Mouse (Mus musculus): ENCODE measurements around the gene Dgkd. TPM values are rescaled to one million over a fixed set of nuclear protein-coding genes. Genes with fewer than 3 reads are reported as not detected.

Gene Dgkd
- polyA plus RNA-seq, 2 experiments = 8.0 to 8.1 TPM

DNA sequence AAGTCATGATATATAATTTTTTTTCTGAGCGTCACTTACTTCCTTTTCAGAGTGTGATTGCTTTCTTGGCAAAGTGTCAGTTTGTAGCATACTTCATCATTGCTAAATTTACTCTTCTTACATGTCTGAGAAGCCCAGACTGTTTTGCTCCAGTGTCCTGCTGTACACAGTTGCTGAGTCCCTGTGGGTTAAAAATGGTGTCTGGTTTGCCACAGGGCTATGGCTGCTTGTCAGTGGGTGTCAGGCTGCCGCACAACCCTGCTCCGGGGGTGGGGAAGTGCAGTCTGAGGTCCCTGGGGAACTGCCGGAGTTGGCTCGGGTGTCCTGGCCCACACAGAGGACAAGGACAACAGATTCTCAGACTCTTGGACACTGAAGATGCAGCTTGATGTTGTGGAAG is 80.0 kb downstream of the Dgkd start:
- peaks cover 4% of the 10 kb centered on the region; the same call in 1 of the 2 replicates for H3K36me3 ChIP-seq (replicated peaks; ENCODE audit: control insufficient read depth, insufficient read depth, low read depth)
- no peak for DNase-seq (ENCODE audit: low read depth in 3 of 3, low spot score in 3 of 3)
- H3K27ac ChIP-seq = no peak overlapping the region

DNA sequence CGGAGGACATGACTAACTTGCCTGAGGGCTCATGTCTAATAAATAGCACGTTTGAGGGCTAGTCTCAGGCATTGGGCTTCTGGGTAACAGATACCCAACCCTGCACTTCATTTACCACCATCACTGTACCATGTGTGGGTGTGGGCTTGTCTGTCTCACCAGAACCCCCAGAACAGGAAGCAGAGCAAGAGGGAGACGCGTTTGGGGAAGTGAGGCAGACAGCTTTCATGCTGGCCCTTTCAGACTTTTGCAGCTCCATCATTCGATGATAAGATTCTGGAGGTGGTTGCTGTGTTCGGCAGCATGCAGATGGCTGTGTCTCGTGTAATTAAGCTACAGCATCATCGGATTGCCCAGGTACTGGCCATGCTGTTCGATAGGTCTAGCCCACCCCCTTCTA is 82.0 kb downstream of the Dgkd start:
- H3K4me3 ChIP-seq (ENCODE audit: insufficient read depth in 1 of 2, low read depth in 2 of 2, low read length in 2 of 2) = no peak overlapping the region
- peaks cover 8% of the 10 kb centered on the region; the same call in 1 of the 2 replicates for H3K36me3 ChIP-seq (replicated peaks; ENCODE audit: control insufficient read depth, insufficient read depth, low read depth)
- H3K4me1 ChIP-seq (replicated peaks; ENCODE audit: control insufficient read depth in 2 of 2, insufficient read depth in 2 of 2, low read length in 1 of 2) = no peaks in the 10 kb centered on the region; a peak in 1 of 4 replicates
- 46% methylated on average over 9 of the region's 9 CpGs for WGBS (ENCODE audit: insufficient replicate concordance)
- no peaks in the 10 kb centered on the region for H3K27me3 ChIP-seq (ENCODE audit: control insufficient read depth, insufficient read depth, low read length)
- H3K9me3 ChIP-seq (ENCODE audit: control insufficient read depth, low read length) = no peaks in the 10 kb centered on the region
- H3K9ac ChIP-seq (replicated peaks) = no peak overlapping the region; the same call in 1 of the 2 replicates
- no peak for TF ChIP-seq EP300 (IDR thresholded peaks at IDR 0.05; ENCODE audit: low read depth)
- TF ChIP-seq CTCF (IDR thresholded peaks at IDR 0.05; ENCODE audit: low read depth) = no peak
- H3K27ac ChIP-seq = no peak overlapping the region
- no peak for DNase-seq (ENCODE audit: low read depth in 3 of 3, low spot score in 3 of 3)
- no peak for ATAC-seq (ENCODE audit: insufficient read depth)
- no peak overlapping the region for H3K4me2 ChIP-seq (ENCODE audit: low read depth)

More for the DNA sequence above, 80.0 kb downstream of the Dgkd start:
- Histone ChIP-seq H3K9ac (replicated peaks) (no peak overlapping the region), H3K4me3 (ENCODE audit: insufficient read depth in 1 of 2, low read depth in 2 of 2, low read length in 2 of 2) (no peak overlapping the region), H3K4me2 (ENCODE audit: low read depth) (no peak overlapping the region), H3K9me3 (ENCODE audit: control insufficient read depth, low read length) (no peaks in the 10 kb centered on the region), H3K4me1 (replicated peaks; ENCODE audit: control insufficient read depth in 2 of 2, insufficient read depth in 2 of 2, low read length in 1 of 2) (no peaks in the 10 kb centered on the region; a peak in 1 of 4 replicates), H3K27me3 (ENCODE audit: control insufficient read depth, insufficient read depth, low read length) (no peaks in the 10 kb centered on the region)
- ATAC-seq (ENCODE audit: insufficient read depth) = no peak
- TF ChIP-seq CTCF (IDR thresholded peaks at IDR 0.05; ENCODE audit: low read depth) (no peak), EP300 (IDR thresholded peaks at IDR 0.05; ENCODE audit: low read depth) (no peak)
- 70% methylated on average over 5 of the region's 5 CpGs for WGBS (ENCODE audit: insufficient replicate concordance)

DNA sequence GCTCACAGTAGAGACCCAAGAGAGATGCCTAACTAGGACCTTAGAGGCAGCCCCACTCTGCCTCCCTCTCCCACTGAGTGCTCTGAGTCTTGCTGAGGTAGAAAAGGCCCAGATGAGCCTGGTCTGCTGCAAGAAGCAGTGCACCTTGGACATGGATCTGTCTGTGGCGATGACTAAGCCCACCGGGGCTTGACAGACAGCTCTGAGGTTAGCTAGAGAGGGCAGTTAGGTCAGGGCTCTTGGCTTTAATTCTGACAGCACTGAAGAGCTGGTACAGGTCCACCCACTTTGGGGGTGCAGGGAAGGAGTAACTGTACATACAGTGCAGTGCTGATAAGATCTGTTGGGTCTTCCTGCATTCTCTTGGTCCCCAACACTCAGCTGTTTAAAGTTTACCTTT is 82.5 kb downstream of the Dgkd start:
- Histone ChIP-seq H3K4me2 (ENCODE audit: low read depth) (no peak overlapping the region), H3K27me3 (ENCODE audit: control insufficient read depth, insufficient read depth, low read length) (no peaks in the 10 kb centered on the region), H3K27ac (no peak overlapping the region), H3K9me3 (ENCODE audit: control insufficient read depth, low read length) (no peaks in the 10 kb centered on the region), H3K9ac (replicated peaks) (no peak overlapping the region; the same call in 1 of the 2 replicates), H3K36me3 (replicated peaks; ENCODE audit: control insufficient read depth, insufficient read depth, low read depth) (peaks cover 8% of the 10 kb centered on the region), H3K4me3 (ENCODE audit: insufficient read depth in 1 of 2, low read depth in 2 of 2, low read length in 2 of 2) (no peak overlapping the region), H3K4me1 (replicated peaks; ENCODE audit: control insufficient read depth in 2 of 2, insufficient read depth in 2 of 2, low read length in 1 of 2) (no peaks in the 10 kb centered on the region; a peak in 1 of 4 replicates)
- 41% methylated on average over 2 of the region's 2 CpGs for WGBS (ENCODE audit: insufficient replicate concordance)
- TF ChIP-seq CTCF (IDR thresholded peaks at IDR 0.05; ENCODE audit: low read depth) (no peak), EP300 (IDR thresholded peaks at IDR 0.05; ENCODE audit: low read depth) (no peak)
- DNase-seq (ENCODE audit: low read depth in 3 of 3, low spot score in 3 of 3) (no peak), ATAC-seq (ENCODE audit: insufficient read depth) (no peak)

DNA sequence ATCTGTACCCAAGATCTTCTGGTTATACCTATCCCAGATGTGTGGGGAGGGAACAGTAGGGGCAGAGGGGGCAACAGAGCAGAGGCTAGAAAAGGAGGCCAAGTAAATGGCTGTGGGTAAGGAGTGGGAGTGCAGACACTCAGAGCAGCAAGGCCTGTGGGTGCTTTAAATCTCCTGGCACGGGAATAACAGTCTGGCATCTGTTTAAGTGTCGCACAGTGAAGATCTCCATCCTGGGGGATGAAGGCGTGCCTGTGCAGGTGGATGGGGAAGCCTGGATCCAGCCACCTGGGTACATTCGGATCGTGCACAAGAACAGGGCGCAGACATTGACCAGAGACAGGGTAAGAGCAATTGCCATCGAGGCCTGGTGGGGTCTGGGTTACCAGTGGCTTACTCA is 83.0 kb downstream of the Dgkd start:
- Histone ChIP-seq H3K27me3 (ENCODE audit: control insufficient read depth, insufficient read depth, low read length) (no peaks in the 10 kb centered on the region), H3K4me1 (replicated peaks; ENCODE audit: control insufficient read depth in 2 of 2, insufficient read depth in 2 of 2, low read length in 1 of 2) (no peaks in the 10 kb centered on the region; a peak in 1 of 4 replicates), H3K4me3 (ENCODE audit: insufficient read depth in 1 of 2, low read depth in 2 of 2, low read length in 2 of 2) (no peak overlapping the region), H3K27ac (no peak overlapping the region), H3K9ac (replicated peaks) (no peak overlapping the region), H3K4me2 (ENCODE audit: low read depth) (no peak overlapping the region), H3K36me3 (replicated peaks; ENCODE audit: control insufficient read depth, insufficient read depth, low read depth) (peaks cover 13% of the 10 kb centered on the region), H3K9me3 (ENCODE audit: control insufficient read depth, low read length) (no peaks in the 10 kb centered on the region)
- TF ChIP-seq EP300 (IDR thresholded peaks at IDR 0.05; ENCODE audit: low read depth) = no peak
- no peak for TF ChIP-seq CTCF (IDR thresholded peaks at IDR 0.05; ENCODE audit: low read depth)
- ATAC-seq (ENCODE audit: insufficient read depth) = 0 out of 2 replicates have a peak, but pooled peaks have one; percentile 8
- 83% methylated on average over 7 of the region's 7 CpGs for WGBS (ENCODE audit: insufficient replicate concordance)
- DNase-seq (ENCODE audit: low read depth in 3 of 3, low spot score in 3 of 3) = no peak

DNA sequence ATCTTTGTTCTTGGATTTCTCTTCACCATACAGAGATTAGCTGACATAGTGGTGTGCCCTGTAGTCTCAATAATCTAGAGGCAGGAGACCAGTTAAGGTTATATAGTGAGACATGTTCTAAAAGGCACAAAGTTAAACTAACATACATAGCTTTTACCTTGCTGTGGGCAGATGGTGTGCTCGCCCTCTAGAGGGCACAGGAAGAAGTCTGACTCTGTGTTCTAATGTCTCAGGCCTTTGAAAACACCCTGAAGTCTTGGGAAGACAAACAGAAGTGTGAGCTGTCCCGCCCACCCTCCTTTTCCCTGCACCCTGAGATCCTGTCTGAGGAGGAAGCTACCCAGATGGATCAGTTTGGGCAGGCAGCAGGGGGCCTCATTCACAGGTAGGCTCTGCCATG is 83.4 kb downstream of the Dgkd start:
- no peak overlapping the region for H3K4me3 ChIP-seq (ENCODE audit: insufficient read depth in 1 of 2, low read depth in 2 of 2, low read length in 2 of 2)
- H3K27ac ChIP-seq = no peak overlapping the region
- WGBS (ENCODE audit: insufficient replicate concordance) = 35% methylated on average over 2 of the region's 2 CpGs
- no peak for DNase-seq (ENCODE audit: low read depth in 3 of 3, low spot score in 3 of 3)
- TF ChIP-seq CTCF (IDR thresholded peaks at IDR 0.05; ENCODE audit: low read depth) (peak; percentile 75), EP300 (IDR thresholded peaks at IDR 0.05; ENCODE audit: low read depth) (no peak)
- no peaks in the 10 kb centered on the region; a peak in 1 of 4 replicates for H3K4me1 ChIP-seq (replicated peaks; ENCODE audit: control insufficient read depth in 2 of 2, insufficient read depth in 2 of 2, low read length in 1 of 2)
- ATAC-seq (ENCODE audit: insufficient read depth) = 0 out of 2 replicates have a peak, but pooled peaks have one; percentile 22
- H3K4me2 ChIP-seq (ENCODE audit: low read depth) = no peak overlapping the region
- H3K36me3 ChIP-seq (replicated peaks; ENCODE audit: control insufficient read depth, insufficient read depth, low read depth) = peaks cover 15% of the 10 kb centered on the region
- H3K9ac ChIP-seq (replicated peaks) = no peak overlapping the region
- no peaks in the 10 kb centered on the region for H3K27me3 ChIP-seq (ENCODE audit: control insufficient read depth, insufficient read depth, low read length)
- H3K9me3 ChIP-seq (ENCODE audit: control insufficient read depth, low read length) = no peaks in the 10 kb centered on the region

All from liver, embryonic 14.5 days (tissue).